In genomic region chr9:122476356-122476755, GRCm38 (mm10) we compare ENCODE assay signal across 8 mouse cellular contexts.
DNase-seq lines count a peak whose midpoint lies in the region; ATAC-seq and TF ChIP-seq lines count a peak whose summit lies in the region.
"Had no signal": no experiment of that assay in that cellular context is flagged by ENCODE, and none has a peak within 500 bp of the region (broad histone marks: within the 10 kb centered on the region; RNA-seq: fewer than 3 reads in every experiment).

No protein-coding gene starts in this region.

- H3K36me3 ChIP-seq in midbrain, embryonic 10.5 days = no peaks in the 10 kb centered on the region
- no peaks in the 10 kb centered on the region for H3K36me3 ChIP-seq in midbrain, embryonic 15.5 days (replicated peaks)
- H3K36me3 ChIP-seq in lung, embryonic 14.5 days (ENCODE audit: insufficient read depth) = no peaks in the 10 kb centered on the region
- H3K36me3 ChIP-seq: heart, embryonic 13.5 days had no signal

- H3K4me2 ChIP-seq in midbrain, embryonic 15.5 days = no peak overlapping the region
- H3K4me2 ChIP-seq in lung, embryonic 14.5 days = no peak overlapping the region
- H3K4me2 ChIP-seq: heart, embryonic 13.5 days had no signal

- H3K27me3 ChIP-seq in midbrain, embryonic 10.5 days (ENCODE audit: low read depth, poor library complexity, severe bottlenecking) = no peaks in the 10 kb centered on the region
- no peaks in the 10 kb centered on the region for H3K27me3 ChIP-seq in midbrain, embryonic 15.5 days (replicated peaks)
- no peaks in the 10 kb centered on the region for H3K27me3 ChIP-seq in lung, embryonic 14.5 days (ENCODE audit: insufficient read depth, low read length)
- H3K27me3 ChIP-seq: heart, embryonic 13.5 days had no signal

- no peak overlapping the region for H3K9ac ChIP-seq in midbrain, embryonic 15.5 days
- no peak overlapping the region for H3K9ac ChIP-seq in lung, embryonic 14.5 days
- H3K9ac ChIP-seq: heart, embryonic 13.5 days had no signal

- 58% methylated on average over 3 of the region's 3 CpGs for WGBS in midbrain, embryonic 10.5 days
- WGBS in midbrain, embryonic 15.5 days = 57% methylated on average over 3 of the region's 3 CpGs
- WGBS in lung, embryonic 14.5 days = 42% methylated on average over 3 of the region's 3 CpGs

- no peak for ATAC-seq in midbrain, embryonic 15.5 days (replicated peaks)
- no peak for ATAC-seq in lung, embryonic 14.5 days (ENCODE audit: insufficient read depth)

- TF ChIP-seq CTCF in lung, embryonic 14.5 days (IDR thresholded peaks at IDR 0.05; ENCODE audit: low read depth) = peak; percentile 61; the same call in 1 of the 2 replicates

- H3K4me3 ChIP-seq in midbrain, embryonic 10.5 days = no peak overlapping the region
- H3K4me3 ChIP-seq in midbrain, embryonic 15.5 days = no peak overlapping the region
- H3K4me3 ChIP-seq in lung, embryonic 14.5 days (ENCODE audit: low read depth, low read length) = no peak overlapping the region
- H3K4me3 ChIP-seq: heart, embryonic 13.5 days had no signal

- no peaks in the 10 kb centered on the region for H3K9me3 ChIP-seq in midbrain, embryonic 10.5 days (replicated peaks)
- no peaks in the 10 kb centered on the region for H3K9me3 ChIP-seq in midbrain, embryonic 15.5 days
- no peaks in the 10 kb centered on the region for H3K9me3 ChIP-seq in lung, embryonic 14.5 days (ENCODE audit: low read depth, low read length)
- H3K9me3 ChIP-seq: heart, embryonic 13.5 days had no signal

- H3K27ac ChIP-seq in midbrain, embryonic 10.5 days (replicated peaks) = no peak overlapping the region
- no peak overlapping the region for H3K27ac ChIP-seq in midbrain, embryonic 15.5 days
- H3K27ac ChIP-seq in lung, embryonic 14.5 days (ENCODE audit: low read depth) = no peak overlapping the region
- H3K27ac ChIP-seq: heart, embryonic 13.5 days had no signal

- H3K4me1 ChIP-seq in midbrain, embryonic 10.5 days = peaks cover 7% of the 10 kb centered on the region
- H3K4me1 ChIP-seq in midbrain, embryonic 15.5 days = no peaks in the 10 kb centered on the region
- no peaks in the 10 kb centered on the region for H3K4me1 ChIP-seq in lung, embryonic 14.5 days (ENCODE audit: insufficient read depth)
- H3K4me1 ChIP-seq: heart, embryonic 13.5 days had no signal

- peak; percentile 41 for DNase-seq in midbrain, embryonic 10.5 days (ENCODE audit: low spot score)
- DNase-seq in ZHBTc4 (ENCODE audit: low read depth, low spot score) = peak; percentile 72
- peak; percentile 5 for DNase-seq in cerebellum, adult 9-10 months
- peak; percentile 70 for DNase-seq in kidney, postnatal 10 days
- DNase-seq in lung, embryonic 14.5 days = peak; percentile 63
- DNase-seq in testis, postnatal 10 days (ENCODE audit: low spot score) = peak; percentile 74

Comparison
In these comparisons a context has a peak if more than half of its experiments do, and no peak if none do; other contexts are left out.
1. DNase-seq: peak in every context shown above with its lines; median percentile 74 in testis, postnatal 10 days; 72 in ZHBTc4; 70 in kidney, postnatal 10 days; 63 in lung, embryonic 14.5 days; 41 in midbrain, embryonic 10.5 days; 5 in cerebellum, adult 9-10 months.